Mouse (Mus musculus) heart, adult 10 weeks (tissue): ENCODE data around the gene Olfr170. TPM values are rescaled to one million over a fixed set of nuclear protein-coding genes. Genes with fewer than 3 reads are reported as not detected.

Experiments
- polyA plus RNA-seq: library from polyadenylated mRNA; stranded (reverse); fragments of 350-450 nt; fragmentation: Illumina TruSeq; extraction: RNeasy Lipid Tissue Mini Kit (QIAGEN cat#74804); gene quantifications from one replicate; pipeline ENCODE4 v1.2.3, GENCODE M21; 2014; ENCODE audit warnings: low read depth, low replicate concordance

Olfr170 gene
- not detected for polyA plus RNA-seq

GRCm38 (mm10) chr16:19611782-19612181 is at the start of gene Olfr170:
Gene Olfr170 (minus strand): TSS chr16:19611882.

DNA sequence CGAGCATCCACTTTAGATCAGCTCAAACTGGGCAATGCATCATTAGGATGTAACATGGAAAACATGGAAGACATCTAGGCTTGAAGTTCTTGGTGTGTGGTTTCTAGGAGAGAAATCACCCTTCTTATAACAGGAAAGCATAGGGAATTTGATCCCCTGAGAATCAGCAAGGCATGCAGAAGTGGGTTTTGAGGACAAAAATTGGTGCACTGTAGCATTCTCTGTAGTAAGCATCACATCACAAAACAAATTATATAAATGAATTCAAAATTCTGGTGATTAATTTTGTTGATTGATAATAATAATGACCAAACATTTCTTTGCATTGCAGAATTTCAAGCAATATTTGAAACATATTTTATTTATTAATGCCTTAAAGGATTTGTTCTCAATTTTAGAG is 18.1 kb upstream of the Olfr170 start, which contains the start of gene Olfr171:
TSS of gene Olfr171 (minus strand) at position 101 of the 400 bp plus-strand sequence.

DNA sequence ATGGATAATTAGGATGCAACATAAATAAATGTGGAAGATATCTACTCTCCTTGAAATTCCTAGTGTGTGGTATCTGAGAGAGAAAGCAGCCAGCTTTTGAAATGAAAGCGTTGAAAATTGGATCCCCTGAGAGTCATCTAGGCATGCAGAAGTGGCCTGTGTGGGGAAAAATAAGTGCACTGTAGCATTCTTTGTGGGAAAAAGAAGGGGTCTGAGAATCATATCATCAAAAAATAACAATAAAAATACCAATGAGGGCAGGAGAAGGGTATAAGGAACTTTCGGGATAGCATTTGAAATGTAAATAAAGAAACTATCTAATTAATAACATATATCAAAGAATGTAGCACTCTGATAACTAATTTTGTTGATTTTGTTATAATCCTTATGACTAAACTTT is 40.0 kb downstream of the Olfr170 start, which contains the start of gene Olfr169:
TSS of gene Olfr169 (minus strand) at position 101 of the 400 bp plus-strand sequence.

Other genes starting within 250 kb of the Olfr170 start
- gene Olfr165, start 188.7 kb downstream of the Olfr170 start, polyA plus RNA-seq, result not detected
- not detected for gene Olfr166, start 128.2 kb downstream of the Olfr170 start, polyA plus RNA-seq
- not detected for gene Olfr167, start 89.6 kb downstream of the Olfr170 start, polyA plus RNA-seq
- gene Olfr168, start 76.3 kb downstream of the Olfr170 start, polyA plus RNA-seq, result not detected
- gene Olfr169, start 40.1 kb downstream of the Olfr170 start, polyA plus RNA-seq, result not detected
- not detected for gene Olfr171, start 18.0 kb upstream of the Olfr170 start, polyA plus RNA-seq
- gene Lamp3, start 94.5 kb upstream of the Olfr170 start, polyA plus RNA-seq, result not detected
- gene B3gnt5, start 148.3 kb upstream of the Olfr170 start, polyA plus RNA-seq, result 0.26 TPM